Mouse (Mus musculus) intestine, embryonic 15.5 days (tissue): ENCODE results near the gene Pkn1. TPM values are rescaled to one million over a fixed set of nuclear protein-coding genes. Genes with fewer than 3 reads are reported as not detected.

Experiments
- polyA plus RNA-seq: library from polyadenylated mRNA; unstranded; fragments of >200 nt; fragmentation: Nextera tagmentation; extraction: Ambion mirVana; gene quantifications from 2 replicates; pipeline ENCODE4 v1.2.1, GENCODE M21; 2015

Gene Pkn1
- polyA plus RNA-seq, 1 experiment from 2014 or later = 35.2 TPM

Other genes with a start within 250 kb of the Pkn1 start
- gene Scoc, start 240.8 kb downstream of the Pkn1 start, polyA plus RNA-seq = 96.0 and 117 TPM in 2 replicates
- gene Olfr370, start 163.4 kb downstream of the Pkn1 start, polyA plus RNA-seq = not detected in 2 replicates
- gene Ndufb7, start 132.5 kb downstream of the Pkn1 start, polyA plus RNA-seq = 370 and 398 TPM in 2 replicates
- 610 and 639 TPM in 2 replicates for gene Tecr, start 91.2 kb downstream of the Pkn1 start, polyA plus RNA-seq
- 47.0 and 48.2 TPM in 2 replicates for gene Dnajb1, start 91.0 kb downstream of the Pkn1 start, polyA plus RNA-seq
- gene Gipc1, start 46.5 kb downstream of the Pkn1 start, polyA plus RNA-seq = 163 and 166 TPM in 2 replicates
- 1.2 and 1.6 TPM in 2 replicates for gene Ptger1, start 32.5 kb downstream of the Pkn1 start, polyA plus RNA-seq
- gene Ddx39, start 16.0 kb upstream of the Pkn1 start, polyA plus RNA-seq = 215 and 226 TPM in 2 replicates
- gene Adgre5, start 42.1 kb upstream of the Pkn1 start, polyA plus RNA-seq = 32.3 and 35.4 TPM in 2 replicates
- gene Adgrl1, start 200.9 kb upstream of the Pkn1 start, polyA plus RNA-seq = 11.0 and 13.4 TPM in 2 replicates